Mouse (Mus musculus) lung, embryonic 15.5 days (tissue): Measurements from ENCODE around the gene Arhgef12. TPM values are rescaled to one million over a fixed set of nuclear protein-coding genes. Genes with fewer than 3 reads are reported as not detected.
A peak's percentile ranks its signal among the peaks of the same experiment; 100 is the strongest.
"Not testable (repeated sequence)": the region's sequence is repeated elsewhere in the genome, so short reads cannot be mapped to it uniquely, and the experiment has no call there.

Experiments used
- ATAC-seq: fragments of 200-750 bp; cut with Nextera tagmentation; 2 replicates; pipeline ENCODE4 v1.8.0; 2017; ENCODE audit warnings: moderate number of reproducible peaks, borderline replicate concordance; ENCODE audit not compliant: low FRiP score, low TSS enrichment; ENCODE audit errors: extremely low read depth
- H3K27ac ChIP-seq: fragments of 300-500 bp; sonication (generic); 2 replicates; pipeline ENCODE4 v1.5.1; 2015; ENCODE audit warnings: moderate library complexity, mild to moderate bottlenecking, inconsistent platforms
- H3K27me3 ChIP-seq: fragments of 300-500 bp; sonication (generic); 2 replicates; pipeline ENCODE4 v1.6.1; 2015; ENCODE audit warnings: inconsistent platforms
- H3K36me3 ChIP-seq: fragments of 300-500 bp; sonication (generic); 2 replicates; pipeline ENCODE4 v1.6.1; 2015; ENCODE audit warnings: inconsistent platforms
- H3K4me1 ChIP-seq: fragments of 300-500 bp; sonication (generic); 2 replicates; pipeline ENCODE4 v1.6.1; 2015; ENCODE audit warnings: inconsistent platforms
- H3K4me2 ChIP-seq: fragments of 300-500 bp; sonication (generic); 2 replicates; pipeline ENCODE4 v1.6.1; 2015; ENCODE audit warnings: inconsistent platforms, mild to moderate bottlenecking, moderate library complexity
- H3K4me3 ChIP-seq: fragments of 300-500 bp; sonication (generic); 2 replicates; pipeline ENCODE4 v1.5.1; 2015; ENCODE audit warnings: mild to moderate bottlenecking, inconsistent platforms
- H3K9ac ChIP-seq: fragments of 300-500 bp; sonication (generic); 2 replicates; pipeline ENCODE4 v1.6.1; 2015; ENCODE audit warnings: inconsistent platforms
- H3K9me3 ChIP-seq: fragments of 300-500 bp; sonication (generic); 2 replicates; pipeline ENCODE4 v1.6.1; 2016; ENCODE audit warnings: inconsistent platforms
- WGBS: fragments of 180-500 bp; shearing (Covaris S2); methylation state at CpG from one replicate; pipeline ENCODE4 v1.1.7; 2015; 5-methylcytosine and 5-hydroxymethylcytosine counted together
- polyA plus RNA-seq: library from polyadenylated mRNA; unstranded; fragments of >200 nt; fragmentation: Nextera tagmentation; extraction: Ambion mirVana; gene quantifications from 2 replicates; pipeline ENCODE4 v1.2.1, GENCODE M21; 2015

The Arhgef12 gene
- polyA plus RNA-seq, 1 experiment from 2014 or later: 14.3 TPM

GRCm38 (mm10) chr9:43127101-43127787 lies 20.2 kb upstream of the Arhgef12 start:
- Histone ChIP-seq H3K9me3 (no peaks in the 10 kb centered on the region), H3K4me1 (no peaks in the 10 kb centered on the region), H3K36me3 (no peaks in the 10 kb centered on the region), H3K9ac (no peak overlapping the region), H3K4me2 (no peak overlapping the region), H3K4me3 (no peak overlapping the region), H3K27ac (no peak overlapping the region), H3K27me3 (no peaks in the 10 kb centered on the region)
- no peak for ATAC-seq
- 57% methylated on average over 10 of the region's 10 CpGs for WGBS

GRCm38 (mm10) chr9:43122379-43122778 lies 15.3 kb upstream of the Arhgef12 start:
- H3K27ac ChIP-seq: no peak overlapping the region
- no peak for ATAC-seq
- H3K4me2 ChIP-seq: no peak overlapping the region
- no peak overlapping the region for H3K9ac ChIP-seq
- H3K36me3 ChIP-seq: no peaks in the 10 kb centered on the region
- H3K27me3 ChIP-seq: no peaks in the 10 kb centered on the region
- H3K4me1 ChIP-seq: no peaks in the 10 kb centered on the region
- H3K4me3 ChIP-seq: no peak overlapping the region
- H3K9me3 ChIP-seq: no peaks in the 10 kb centered on the region
- 26% methylated on average over 1 of the region's 1 CpGs for WGBS

GRCm38 (mm10) chr9:43121948-43122347 lies 14.9 kb upstream of the Arhgef12 start:
- not testable (repeated sequence) for H3K4me3 ChIP-seq, H3K4me2 ChIP-seq, H3K9me3 ChIP-seq, H3K36me3 ChIP-seq, H3K9ac ChIP-seq, H3K4me1 ChIP-seq, H3K27ac ChIP-seq, H3K27me3 ChIP-seq, ATAC-seq
- WGBS: 84% methylated on average over 2 of the region's 2 CpGs

- 79% methylated on average over 6 of the region's 6 CpGs for WGBS
- Histone ChIP-seq H3K27me3 (no peaks in the 10 kb centered on the region), H3K4me1 (peaks cover 20% of the 10 kb centered on the region), H3K9ac (no peak overlapping the region), H3K4me3 (no peak overlapping the region), H3K27ac (no peak overlapping the region), H3K36me3 (no peaks in the 10 kb centered on the region), H3K9me3 (no peaks in the 10 kb centered on the region), H3K4me2 (no peak overlapping the region)
- ATAC-seq: no peak
Observed at GRCm38 (mm10) chr9:43116997-43117336, 9.9 kb upstream of the Arhgef12 start.

GRCm38 (mm10) chr9:43116134-43116996 lies 9.3 kb upstream of the Arhgef12 start, which contains the start of gene Tmem136:
Tmem136 (minus strand) TSS chr9:43116570.
- WGBS: 5% methylated on average over 55 of the region's 55 CpGs
- Histone ChIP-seq H3K4me1 (peaks cover 20% of the 10 kb centered on the region), H3K27ac (0 out of 2 replicates have a peak within 1 kb of the TSS, but pooled peaks have one; percentile 3), H3K9ac (peak within 1 kb of the TSS; percentile 58), H3K27me3 (no peaks in the 10 kb centered on the region), H3K36me3 (no peaks in the 10 kb centered on the region; the same call in 1 of the 2 replicates), H3K4me2 (peak within 1 kb of the TSS; percentile 93), H3K4me3 (peak within 1 kb of the TSS; percentile 73), H3K9me3 (no peaks in the 10 kb centered on the region)
- ATAC-seq: peak; percentile 81

GRCm38 (mm10) chr9:43115431-43116133 lies 8.5 kb upstream of the Arhgef12 start:
- 0 out of 2 replicates have a peak overlapping the region, but pooled peaks have one; percentile 3 for H3K27ac ChIP-seq

GRCm38 (mm10) chr9:43114833-43115232 lies 7.8 kb upstream of the Arhgef12 start:
- Histone ChIP-seq H3K27ac (no peak overlapping the region), H3K4me2 (no peak overlapping the region)
- 45% methylated on average over 4 of the region's 4 CpGs for WGBS

More at GRCm38 (mm10) chr9:43115431-43116133, 8.5 kb upstream of the Arhgef12 start:
- no peaks in the 10 kb centered on the region for H3K27me3 ChIP-seq
- H3K4me2 ChIP-seq: peak overlapping the region; percentile 93
- WGBS: 29% methylated on average over 12 of the region's 12 CpGs
- no peak for ATAC-seq
- H3K9ac ChIP-seq: peak overlapping the region; percentile 58
- H3K4me3 ChIP-seq: peak overlapping the region; percentile 73
- H3K4me1 ChIP-seq: peaks cover 20% of the 10 kb centered on the region
- H3K36me3 ChIP-seq: no peaks in the 10 kb centered on the region; the same call in 1 of the 2 replicates
- no peaks in the 10 kb centered on the region for H3K9me3 ChIP-seq

GRCm38 (mm10) chr9:43110286-43110980 lies 3.4 kb upstream of the Arhgef12 start:
- WGBS: 72% methylated on average over 8 of the region's 8 CpGs
- no peak overlapping the region for H3K4me3 ChIP-seq

More at GRCm38 (mm10) chr9:43114833-43115232, 7.8 kb upstream of the Arhgef12 start:
- Histone ChIP-seq H3K9me3 (no peaks in the 10 kb centered on the region), H3K4me1 (peaks cover 20% of the 10 kb centered on the region), H3K36me3 (no peaks in the 10 kb centered on the region; the same call in 1 of the 2 replicates), H3K4me3 (no peak overlapping the region), H3K9ac (no peak overlapping the region), H3K27me3 (no peaks in the 10 kb centered on the region)
- ATAC-seq: no peak

GRCm38 (mm10) chr9:43109125-43109524 lies 2.1 kb upstream of the Arhgef12 start:
- no peak overlapping the region for H3K27ac ChIP-seq
- no peaks in the 10 kb centered on the region for H3K9me3 ChIP-seq
- peaks cover 9% of the 10 kb centered on the region; the same call in 1 of the 2 replicates for H3K4me1 ChIP-seq
- no peaks in the 10 kb centered on the region for H3K27me3 ChIP-seq
- no peak overlapping the region for H3K9ac ChIP-seq
- H3K4me3 ChIP-seq: no peak overlapping the region
- WGBS: 86% methylated on average over 7 of the region's 7 CpGs
- ATAC-seq: no peak
- H3K4me2 ChIP-seq: no peak overlapping the region
- no peaks in the 10 kb centered on the region; the same call in 1 of the 2 replicates for H3K36me3 ChIP-seq

More at GRCm38 (mm10) chr9:43110286-43110980, 3.4 kb upstream of the Arhgef12 start:
- Histone ChIP-seq H3K4me1 (peaks cover 16% of the 10 kb centered on the region), H3K27ac (no peak overlapping the region), H3K4me2 (no peak overlapping the region), H3K9ac (no peak overlapping the region), H3K9me3 (no peaks in the 10 kb centered on the region), H3K27me3 (no peaks in the 10 kb centered on the region), H3K36me3 (no peaks in the 10 kb centered on the region; the same call in 1 of the 2 replicates)
- ATAC-seq: no peak

GRCm38 (mm10) chr9:43108721-43109120 lies 1.7 kb upstream of the Arhgef12 start:
- no peak for ATAC-seq
- H3K27ac ChIP-seq: no peak overlapping the region
- 81% methylated on average over 3 of the region's 3 CpGs for WGBS
- H3K27me3 ChIP-seq: no peaks in the 10 kb centered on the region
- no peaks in the 10 kb centered on the region for H3K9me3 ChIP-seq
- no peaks in the 10 kb centered on the region; the same call in 1 of the 2 replicates for H3K36me3 ChIP-seq
- H3K4me3 ChIP-seq: no peak overlapping the region
- H3K9ac ChIP-seq: no peak overlapping the region
- H3K4me2 ChIP-seq: no peak overlapping the region
- peaks cover 11% of the 10 kb centered on the region for H3K4me1 ChIP-seq

GRCm38 (mm10) chr9:43108081-43108480 lies 1.0 kb upstream of the Arhgef12 start:
- no peaks in the 10 kb centered on the region; the same call in 1 of the 2 replicates for H3K36me3 ChIP-seq
- no peaks in the 10 kb centered on the region for H3K27me3 ChIP-seq
- H3K9ac ChIP-seq: no peak overlapping the region
- 65% methylated on average over 1 of the region's 1 CpGs for WGBS
- no peak overlapping the region for H3K27ac ChIP-seq
- H3K9me3 ChIP-seq: no peaks in the 10 kb centered on the region
- H3K4me3 ChIP-seq: no peak overlapping the region
- H3K4me1 ChIP-seq: peaks cover 17% of the 10 kb centered on the region
- ATAC-seq: no peak
- no peak overlapping the region for H3K4me2 ChIP-seq
